Mouse (Mus musculus) left cerebral cortex, postnatal 36 days (tissue): ENCODE measurements around the gene Rbms1. TPM values are rescaled to one million over a fixed set of nuclear protein-coding genes. Genes with fewer than 3 reads are reported as not detected.
A peak's percentile ranks its signal among the peaks of the same experiment; 100 is the strongest.

Source experiments
- DNase-seq, 2 experiments: peaks; one replicate each; pipeline ENCODE4 v3.0.0; 2021 to 2022; ENCODE audit warnings: low spot score in 2 of 2, mixed read lengths in 1 of 2
- intact Hi-C: fragments of 180-260 bp; cut with DNase I; formaldehyde crosslinking; loops from one replicate; pipeline ENCODE4 v1.15.1; 2025
- total RNA-seq, 2 experiments: library from RNA; stranded (reverse); gene quantifications; 2 replicates each; pipeline ENCODE4 v1.2.3; 2021

Rbms1 gene
- total RNA-seq, 2 experiments from 2014 or later, result 22.9 to 23.4 TPM

DNA sequence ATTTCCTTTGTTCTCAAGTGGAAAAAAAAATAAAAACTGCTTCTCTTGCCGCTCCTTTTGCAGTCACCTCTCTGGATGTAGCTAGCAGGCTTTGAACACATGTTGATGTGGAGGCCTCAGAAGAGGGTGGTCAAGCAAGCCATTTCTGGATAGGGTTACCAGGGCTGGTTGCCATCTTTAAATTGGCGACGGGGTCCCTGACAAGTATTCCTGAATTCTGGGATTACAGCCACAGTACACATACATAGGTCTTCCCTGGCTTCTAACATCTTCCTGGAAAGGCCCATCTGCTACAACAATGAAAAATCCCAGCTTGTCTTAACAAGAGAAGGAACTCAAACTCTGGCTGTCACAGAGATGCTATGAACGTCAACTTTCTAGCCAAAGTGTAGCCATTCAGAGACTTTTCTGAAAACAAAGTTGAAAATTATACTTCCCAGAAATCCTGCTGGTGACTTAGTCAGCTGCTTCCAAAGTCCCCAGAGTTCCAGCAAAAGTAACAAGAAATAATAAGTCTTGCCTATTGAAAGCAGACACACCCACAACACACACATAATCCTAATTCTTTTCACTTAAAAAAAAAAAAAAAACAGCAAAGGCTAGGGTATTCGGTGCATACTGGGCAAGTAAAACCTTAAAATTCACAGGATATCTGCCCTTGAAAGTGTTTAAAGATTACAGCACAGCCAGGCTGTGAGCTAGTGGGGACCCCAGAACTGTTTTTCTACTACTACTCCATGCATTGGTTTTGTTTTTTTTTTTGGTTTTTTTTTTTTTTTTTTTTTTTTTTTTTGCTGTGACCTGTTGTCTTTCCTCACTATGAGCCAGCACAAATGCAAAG, 80.6 kb downstream of the Rbms1 start:
- intact Hi-C loops, result no loop called here
- DNase-seq, result no peak

DNA sequence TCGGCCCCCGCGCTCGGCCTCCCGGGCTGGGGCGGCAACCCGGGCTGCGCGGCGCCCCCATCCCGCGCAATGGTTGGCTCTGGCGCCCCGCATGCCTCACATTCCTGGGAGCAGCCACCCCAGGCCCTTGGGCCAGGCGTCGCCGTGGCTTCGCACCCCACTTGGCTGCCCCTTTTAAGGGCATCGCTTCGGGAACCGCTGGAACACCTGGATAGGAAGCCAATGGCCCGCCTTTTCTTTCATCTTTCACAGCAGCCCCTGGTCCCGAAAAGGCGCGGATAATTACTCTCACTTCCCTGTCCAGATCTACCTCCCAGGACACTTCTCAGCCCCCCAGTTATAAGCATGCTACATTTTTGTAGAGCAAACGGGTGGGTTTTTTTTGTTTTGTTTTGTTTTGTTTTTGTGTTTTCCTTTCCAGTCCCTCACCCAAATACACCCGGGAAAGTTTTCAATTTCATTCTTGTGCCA, 81.4 kb downstream of the Rbms1 start:
- DNase-seq, result no peak
- intact Hi-C loops, result no loop called here

DNA sequence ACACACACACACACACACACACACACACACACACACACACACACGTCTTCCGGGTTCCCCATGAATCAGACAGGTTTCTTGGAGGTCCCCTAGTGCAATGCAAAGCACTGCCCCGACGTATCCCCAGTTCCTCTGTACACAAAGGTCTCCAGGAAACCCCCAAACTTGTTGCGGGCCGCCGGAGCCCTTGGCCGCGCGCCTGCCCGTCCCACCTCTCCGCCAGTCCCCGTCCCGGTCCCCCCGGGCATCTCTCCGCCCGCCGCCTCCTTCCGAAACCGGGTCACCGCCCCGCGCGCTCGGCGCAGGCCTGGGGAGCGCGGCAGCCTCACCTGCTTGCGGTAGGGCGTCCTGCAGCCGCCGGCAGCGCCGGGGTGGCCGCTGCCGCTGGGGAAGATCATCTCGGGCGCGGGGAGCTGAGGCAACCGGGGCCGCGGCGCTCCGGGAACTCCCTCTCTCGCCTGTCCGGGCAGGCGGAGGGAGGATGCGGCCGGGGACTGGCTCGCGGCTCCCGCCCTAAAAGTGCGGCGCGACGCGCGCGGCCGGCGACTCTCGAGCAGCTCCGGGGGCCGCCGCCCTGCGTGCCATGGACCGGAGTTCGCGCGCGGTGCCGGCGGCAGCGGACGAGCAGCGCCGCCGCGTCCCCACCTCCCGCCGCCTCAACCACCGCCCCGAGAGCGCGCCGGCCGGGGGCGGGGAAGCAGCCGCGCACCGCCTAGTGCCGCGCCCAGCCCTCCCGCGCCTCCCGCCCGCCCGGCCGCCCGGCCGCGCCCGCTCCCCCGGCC, 82.0 kb downstream of the Rbms1 start:
- DNase-seq, result peak; percentile 60 to 74
- intact Hi-C loops, result no loop called here

DNA sequence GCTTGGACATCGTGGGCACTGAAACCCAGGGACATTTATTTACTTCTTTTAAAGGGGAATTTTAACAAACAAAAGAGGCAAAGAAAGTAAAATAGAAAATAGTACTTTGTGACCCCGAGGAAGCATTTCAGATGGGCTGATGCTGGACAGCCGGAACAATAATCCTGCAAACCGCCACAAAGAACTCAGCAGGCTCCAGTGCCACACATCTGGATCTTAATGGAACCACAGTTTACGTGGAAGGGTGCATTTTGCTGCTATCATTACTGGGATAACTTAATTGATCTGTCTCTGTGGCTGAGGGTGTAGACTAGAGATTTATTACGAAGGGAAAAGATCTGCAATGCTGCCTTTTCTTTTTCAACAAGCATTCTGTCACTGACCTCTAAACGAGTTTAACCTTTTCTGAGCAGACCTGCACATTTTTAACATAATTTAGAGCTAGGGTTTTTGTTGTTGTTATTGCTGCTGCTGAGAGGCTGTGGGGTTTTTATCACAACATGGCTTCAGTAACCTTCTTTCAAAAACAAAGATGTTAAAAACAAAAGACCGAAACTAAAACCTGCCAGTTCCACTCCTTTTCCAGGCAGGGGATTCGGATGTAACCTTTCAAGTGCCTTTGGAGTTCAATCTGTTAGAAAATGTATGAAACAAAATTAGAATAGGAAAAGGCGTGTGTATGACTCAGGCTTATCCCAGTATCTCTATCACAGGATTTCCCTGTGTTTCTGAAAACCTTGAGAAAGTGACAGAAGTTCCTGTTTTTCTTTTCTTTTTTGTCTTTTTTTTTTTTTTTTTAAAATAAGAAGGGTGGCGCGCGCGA, 82.8 kb downstream of the Rbms1 start:
- DNase-seq, result no peak
- intact Hi-C loops, result no loop called here

DNA sequence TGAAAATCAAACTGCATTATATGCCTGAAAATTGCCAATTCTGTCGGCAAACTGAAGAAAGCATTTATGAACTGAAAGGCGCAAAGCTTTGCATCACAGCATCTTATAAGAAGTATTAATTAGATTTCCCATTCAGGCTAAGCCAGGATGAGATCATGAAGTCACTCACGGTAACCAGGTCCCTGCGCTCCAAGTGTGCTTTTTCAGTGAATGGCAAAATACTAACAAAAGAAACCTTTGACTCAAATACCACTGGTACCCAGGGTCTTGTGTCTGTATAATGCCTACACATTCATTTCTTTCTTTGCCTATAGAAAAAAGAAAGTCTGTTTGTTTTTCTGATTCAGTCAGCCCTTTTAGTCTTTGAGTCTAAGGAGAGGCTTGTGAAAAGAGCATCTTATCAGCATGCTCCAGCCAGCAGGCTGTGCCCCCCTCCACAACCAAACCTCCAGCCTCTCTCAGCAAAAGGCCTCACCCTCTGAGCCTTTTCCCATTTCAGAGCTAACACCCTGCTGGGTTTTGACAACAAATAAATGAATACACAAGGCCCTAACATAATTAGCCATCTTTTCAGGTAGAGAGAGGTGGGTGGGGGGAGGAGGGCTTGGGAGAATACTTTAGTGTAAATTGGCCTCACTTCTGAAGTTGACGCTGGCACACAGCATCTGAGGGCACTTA, 83.7 kb downstream of the Rbms1 start:
- intact Hi-C loops, result no loop called here
- no peak for DNase-seq

DNA sequence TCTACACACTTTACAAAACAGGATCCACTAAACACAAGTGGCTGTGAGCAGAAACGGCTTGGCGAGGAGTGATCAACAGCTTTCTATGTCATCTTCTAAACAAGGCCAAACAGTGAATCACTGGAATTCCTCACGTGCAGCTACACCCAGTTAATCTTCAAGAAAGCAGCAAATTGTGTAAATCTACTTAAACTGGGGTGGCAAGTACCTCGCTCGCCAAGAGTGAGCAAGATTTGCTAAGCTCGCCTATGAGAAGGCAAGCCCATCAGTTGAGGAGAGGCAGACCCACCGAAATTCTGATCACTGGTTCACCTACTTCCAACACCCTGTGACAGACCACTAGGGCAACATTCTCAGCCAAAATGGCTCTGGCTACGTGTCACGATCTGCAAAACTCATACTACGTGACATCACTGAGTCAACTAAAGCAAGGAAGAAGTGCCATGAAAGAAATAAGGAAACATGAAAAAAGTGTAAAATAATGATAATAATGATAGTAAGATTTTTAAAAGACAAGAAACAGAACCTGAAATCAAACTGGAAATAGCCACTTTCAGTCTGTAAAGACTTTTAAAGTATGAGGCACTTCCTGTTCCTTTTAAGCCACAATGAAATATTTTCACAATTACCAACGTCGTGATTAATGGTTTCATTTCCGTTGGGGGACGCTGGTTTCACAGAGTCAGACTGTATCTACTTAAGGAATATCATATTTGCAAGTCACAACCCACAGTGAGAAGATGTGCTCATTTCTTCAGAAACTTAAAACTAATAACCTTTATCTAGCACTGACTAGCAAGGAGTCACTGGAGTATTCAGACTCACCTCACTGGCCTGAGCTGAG, 85.2 kb downstream of the Rbms1 start:
- no peak for DNase-seq
- intact Hi-C loops, result no loop called here

DNA sequence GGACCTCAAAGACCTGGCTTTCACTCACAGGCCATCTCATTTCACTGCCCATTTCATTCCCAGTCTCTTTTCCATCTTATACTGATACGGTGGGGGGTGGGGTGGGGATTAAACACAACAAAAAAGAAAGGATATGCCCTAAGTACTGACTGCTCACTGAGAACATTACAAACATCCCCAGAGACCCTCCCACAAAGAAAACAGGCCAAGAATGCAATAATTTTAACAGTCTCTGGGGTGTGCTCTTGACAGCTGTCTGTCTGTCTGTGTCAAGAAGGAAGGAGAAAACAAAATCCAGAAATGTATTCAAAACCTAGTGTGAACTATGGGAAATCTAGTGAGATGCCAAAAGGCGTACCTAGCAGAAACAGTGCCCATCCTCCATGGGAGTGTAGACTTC, 86.1 kb downstream of the Rbms1 start:
- intact Hi-C loops, result no loop called here
- no peak for DNase-seq

DNA sequence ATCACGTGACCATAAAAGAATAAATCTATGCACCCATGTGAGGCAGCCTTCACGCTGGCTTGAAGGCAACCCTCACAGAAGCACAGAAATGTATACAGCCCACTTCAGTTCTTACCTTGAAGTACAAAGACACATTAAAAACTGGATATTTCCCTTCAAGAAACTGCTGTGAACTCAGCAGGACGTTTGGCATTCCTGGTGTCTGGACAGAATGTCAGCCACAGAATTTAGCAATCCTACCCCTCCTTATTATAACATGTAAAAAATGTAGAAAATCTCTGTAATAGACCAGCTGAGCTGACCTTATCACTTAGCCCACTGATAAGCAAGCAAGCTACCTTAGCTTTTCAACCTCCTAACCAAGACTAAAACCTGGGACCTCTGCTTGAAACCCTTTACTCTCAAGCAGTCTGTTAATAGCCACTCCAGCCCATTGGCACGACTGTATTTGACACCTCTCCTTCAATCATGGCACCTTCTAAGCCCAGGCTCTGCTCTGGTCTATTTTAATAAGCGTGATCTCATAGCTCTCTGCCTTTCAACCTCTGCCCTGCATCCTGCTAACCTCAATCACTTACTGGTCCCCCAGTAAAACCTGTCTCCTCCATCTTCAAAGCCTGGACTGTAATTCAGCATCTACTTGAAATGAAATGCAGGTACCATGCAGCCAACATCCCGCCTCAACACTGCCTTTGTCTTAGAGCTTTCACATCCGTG, 90.7 kb downstream of the Rbms1 start:
- DNase-seq, result no peak
- intact Hi-C loops, result no loop called here

DNA sequence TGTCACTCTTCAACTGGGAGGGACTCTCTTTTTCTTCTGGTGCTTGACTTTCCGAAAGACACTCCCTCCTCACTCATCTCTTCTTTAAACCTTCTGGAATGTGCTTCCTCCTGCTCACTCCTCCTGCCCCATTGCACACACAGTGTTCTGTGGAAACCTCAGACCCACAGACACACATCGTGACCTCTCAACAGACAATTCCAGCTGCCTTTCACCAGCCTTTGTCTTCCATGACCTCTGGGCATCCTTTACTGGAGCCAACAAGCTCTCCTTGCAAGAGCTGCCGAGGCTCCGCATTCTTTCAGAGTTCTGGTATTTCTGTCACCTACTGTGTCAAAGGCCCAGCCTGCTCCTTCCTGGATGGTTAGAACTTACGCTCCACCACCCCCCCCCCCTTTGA, 92.0 kb downstream of the Rbms1 start:
- no peak for DNase-seq
- intact Hi-C loops, result no loop called here

DNA sequence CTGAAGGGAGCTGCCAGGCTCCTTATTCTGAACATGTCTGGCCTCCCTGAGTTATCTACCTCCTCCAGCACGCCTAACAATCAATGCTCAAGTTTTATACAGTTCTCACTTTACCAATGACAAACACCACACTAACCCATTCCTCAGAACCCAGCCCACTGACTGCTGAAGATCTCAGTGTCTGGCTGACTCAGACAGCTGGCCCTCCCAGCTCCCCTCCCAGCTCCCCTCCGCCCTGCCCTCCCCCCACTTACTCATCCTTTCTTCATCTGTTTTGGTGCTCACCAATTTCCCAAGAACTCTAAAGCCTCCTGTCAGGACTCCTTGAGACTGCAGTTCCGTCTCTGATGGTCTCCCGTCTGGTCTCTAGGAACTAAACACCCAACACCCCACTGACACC, 92.5 kb downstream of the Rbms1 start:
- intact Hi-C loops, result no loop called here
- no peak for DNase-seq

DNA sequence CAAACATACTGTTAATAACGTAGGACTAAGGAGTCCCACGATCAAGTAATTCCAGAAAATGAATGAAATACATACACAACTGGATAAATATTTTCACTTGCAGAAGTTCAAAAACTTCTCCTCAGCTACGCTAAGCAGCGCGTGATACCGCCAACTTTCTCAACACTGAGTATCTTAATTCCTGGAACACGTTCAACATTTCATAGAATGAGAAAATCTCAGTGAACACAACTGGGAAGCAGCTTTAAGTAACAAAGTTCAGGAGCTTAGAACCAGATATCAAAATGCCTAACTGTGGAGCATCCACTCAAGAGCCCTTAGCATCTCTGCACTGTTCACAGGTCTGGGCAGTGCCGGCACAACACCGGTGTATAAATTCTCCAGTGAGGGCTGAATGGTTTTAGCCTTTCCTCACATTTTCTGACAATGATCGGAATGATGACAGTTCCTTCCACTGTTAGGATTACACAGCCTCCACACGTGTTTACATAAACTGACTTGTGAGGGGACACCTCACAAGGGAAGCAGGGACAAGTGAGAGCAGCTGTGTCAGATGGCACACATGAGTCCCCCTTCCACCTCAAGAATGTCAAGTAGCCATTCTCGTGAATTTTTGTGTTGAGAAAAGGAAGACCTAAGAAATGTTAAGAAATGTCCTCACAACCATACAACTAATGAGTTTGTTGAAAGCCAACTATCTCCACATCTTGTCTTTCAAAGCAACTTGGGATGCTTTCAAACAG, 93.8 kb downstream of the Rbms1 start:
- intact Hi-C loops, result no loop called here

DNA sequence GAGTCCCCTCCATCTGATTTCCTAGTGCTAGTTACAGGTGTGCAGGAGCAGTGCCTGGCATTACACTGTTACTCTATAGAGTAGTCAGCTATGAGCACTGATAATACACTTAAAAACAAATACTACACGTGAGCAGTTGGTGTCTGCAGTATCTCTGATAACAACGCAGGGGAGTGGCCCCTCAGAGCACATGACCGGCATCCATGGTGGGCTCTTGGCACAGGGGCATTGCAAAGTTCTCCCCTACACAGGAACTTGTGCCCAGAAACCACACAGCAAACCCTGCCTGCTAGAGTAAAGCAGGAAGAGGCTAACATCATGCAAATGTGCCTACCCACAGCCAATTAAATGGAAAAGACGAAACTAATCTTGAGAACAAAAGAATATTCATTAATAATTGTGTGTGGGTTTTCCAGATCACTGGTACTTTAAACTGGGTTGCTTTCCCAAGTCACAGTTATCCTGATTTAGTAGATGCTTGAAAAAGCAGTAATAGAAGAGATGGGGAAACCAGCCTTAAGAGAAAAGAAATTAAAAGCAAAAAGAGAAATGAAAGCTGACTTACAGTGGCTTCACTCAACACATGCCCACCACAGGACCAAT, 94.8 kb downstream of the Rbms1 start:
- intact Hi-C loops, result no loop called here
- no peak for DNase-seq

More for the DNA sequence above, 93.8 kb downstream of the Rbms1 start:
- no peak for DNase-seq

DNA sequence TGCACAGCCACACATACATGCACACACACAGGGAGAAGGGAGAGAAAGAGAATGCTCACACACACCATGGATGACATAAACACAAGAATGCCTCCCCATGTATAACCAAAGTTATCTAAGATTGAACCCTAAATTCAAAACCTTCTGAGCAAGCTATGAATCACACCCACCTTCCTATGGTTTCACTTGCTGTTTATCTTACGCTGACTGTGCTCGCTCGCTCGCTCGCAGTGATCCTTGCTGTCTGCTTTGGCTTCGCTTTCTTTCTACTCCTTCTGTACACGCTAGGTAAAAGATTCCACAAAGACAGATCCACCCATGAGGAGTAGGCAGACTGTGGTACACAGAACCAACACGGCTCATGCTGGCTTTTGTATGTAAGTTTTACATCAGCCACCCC, 95.7 kb downstream of the Rbms1 start:
- DNase-seq, result no peak
- intact Hi-C loops, result no loop called here

DNA sequence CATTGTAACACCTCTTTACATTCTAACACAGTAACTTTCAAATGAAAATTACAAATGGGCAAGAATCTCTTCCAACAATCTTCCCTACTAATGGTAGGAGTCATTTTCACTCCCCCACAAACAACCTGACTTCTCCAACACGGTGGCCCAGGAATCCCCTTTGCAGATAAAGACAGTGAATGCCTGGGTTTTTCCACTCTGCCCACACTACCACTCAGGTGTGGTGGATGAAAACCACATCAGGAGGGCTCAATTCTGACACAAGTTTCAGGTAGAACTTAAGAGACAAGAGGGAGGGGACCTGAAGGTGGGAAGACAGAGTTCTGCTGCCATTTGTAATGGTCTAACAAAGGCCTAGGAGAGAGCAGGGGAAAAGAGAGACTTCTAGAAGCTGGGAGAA, 97.1 kb downstream of the Rbms1 start:
- intact Hi-C loops, result no loop called here
- DNase-seq, result no peak

DNA sequence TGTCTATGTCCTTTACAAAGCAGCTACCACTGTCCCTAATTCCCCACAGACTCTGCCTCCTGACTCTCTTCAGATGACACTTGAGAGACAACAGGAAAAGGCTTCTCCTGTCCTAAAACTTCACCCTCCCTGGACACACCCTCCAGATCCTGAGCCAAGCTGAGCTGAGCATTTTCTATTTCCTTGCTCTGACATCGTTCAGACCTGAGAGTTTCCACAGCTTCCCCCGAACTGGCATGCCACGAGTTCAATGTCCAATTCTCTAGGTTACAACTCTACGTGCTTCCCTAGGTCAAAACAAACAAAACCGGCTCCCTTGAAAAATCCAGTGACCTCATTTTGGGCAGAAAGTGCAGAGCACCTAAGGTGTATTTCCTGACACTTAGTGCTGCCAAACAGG, 98.0 kb downstream of the Rbms1 start:
- intact Hi-C loops, result no loop called here
- no peak for DNase-seq

DNA sequence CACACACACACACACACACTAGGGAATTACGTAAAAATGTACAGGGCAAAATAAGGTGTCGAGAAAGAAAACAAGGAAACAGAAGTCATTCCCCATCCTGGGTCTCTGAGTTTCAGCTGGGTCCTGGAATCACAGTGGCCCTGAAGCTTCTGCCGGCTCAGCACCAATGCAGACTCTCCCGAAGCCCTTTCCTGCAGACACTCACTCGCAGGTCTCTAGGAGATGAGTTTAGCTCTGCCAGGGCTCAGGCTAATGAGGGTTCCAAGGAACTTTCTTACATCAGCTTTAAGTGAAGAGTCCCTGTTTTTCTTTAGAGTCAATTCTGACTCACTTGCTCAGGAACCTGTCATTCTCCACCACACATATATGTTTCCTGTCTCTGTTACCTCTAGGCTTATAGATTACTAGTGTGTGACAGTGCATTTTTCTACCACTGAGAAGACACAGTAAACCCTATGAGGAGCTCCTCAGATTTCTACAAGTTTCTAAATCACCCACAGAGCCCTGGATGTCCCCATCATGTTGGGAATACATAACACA, 98.7 kb downstream of the Rbms1 start:
- intact Hi-C loops, result no loop called here
- DNase-seq, result no peak

DNA sequence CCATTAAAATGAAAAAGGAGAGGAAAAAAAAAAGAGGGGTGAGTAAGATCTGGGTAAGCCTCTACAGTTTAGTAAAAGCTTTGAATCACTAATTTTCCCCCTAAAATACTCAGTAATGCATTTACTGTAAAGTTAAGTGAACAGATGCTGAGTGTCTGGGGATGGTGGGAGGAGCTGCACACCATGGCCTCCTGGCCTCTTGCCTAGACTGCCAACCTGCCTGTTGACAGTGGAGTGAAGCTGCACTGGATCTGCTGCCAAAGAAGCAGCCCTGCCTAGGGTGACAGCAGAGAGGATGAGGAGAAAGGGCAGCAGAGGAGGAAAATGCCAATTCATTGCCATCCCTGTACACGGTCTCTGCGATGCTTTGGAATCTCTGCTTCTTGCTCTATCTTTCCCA, 99.2 kb downstream of the Rbms1 start:
- DNase-seq, result peak; percentile 25 to 48
- intact Hi-C loops, result no loop called here
